Mouse (Mus musculus) lung, postnatal 0 days (tissue): ENCODE data around the gene Cdc25b. TPM values are rescaled to one million over a fixed set of nuclear protein-coding genes. Genes with fewer than 3 reads are reported as not detected.
A peak's percentile ranks its signal among the peaks of the same experiment; 100 is the strongest.

Source experiments
- ATAC-seq: fragments of 200-750 bp; cut with Nextera tagmentation; 2 replicates; pipeline ENCODE4 v1.8.0; 2017; ENCODE audit warnings: moderate library complexity
- DNase-seq: peaks from one replicate; pipeline ENCODE4 v3.0.0-alpha.2; 2016; ENCODE audit warnings: low spot score
- H3K27ac ChIP-seq: fragments of 300-500 bp; sonication (generic); 2 replicates; pipeline ENCODE4 v1.5.1; 2014; ENCODE audit warnings: antibody characterized with exemption, mild to moderate bottlenecking, low read length, mixed read lengths
- H3K27me3 ChIP-seq: fragments of 300-500 bp; sonication (generic); replicated peaks from 2 replicates; pipeline ENCODE4 v1.6.1; 2014; ENCODE audit warnings: low read length, mixed read lengths; ENCODE audit not compliant: insufficient read depth
- H3K36me3 ChIP-seq: fragments of 300-500 bp; sonication (generic); 2 replicates; pipeline ENCODE4 v1.6.1; 2014; ENCODE audit warnings: low read length, mixed read lengths; ENCODE audit not compliant: insufficient read depth
- H3K4me1 ChIP-seq: fragments of 300-500 bp; sonication (generic); 2 replicates; pipeline ENCODE4 v1.6.1; 2014; ENCODE audit warnings: antibody characterized with exemption, low read depth, low read length, mixed read lengths; ENCODE audit not compliant: insufficient read depth
- H3K4me2 ChIP-seq: fragments of 300-500 bp; sonication (generic); replicated peaks from 2 replicates; pipeline ENCODE4 v1.6.1; 2014; ENCODE audit warnings: low read depth, mild to moderate bottlenecking, low read length, moderate library complexity, mixed read lengths
- H3K4me3 ChIP-seq: fragments of 300-500 bp; sonication (generic); 2 replicates; pipeline ENCODE4 v1.5.1; 2014; ENCODE audit warnings: low read depth, low read length
- H3K9ac ChIP-seq: fragments of 300-500 bp; sonication (generic); replicated peaks from 2 replicates; pipeline ENCODE4 v1.6.1; 2014; ENCODE audit warnings: low read depth, mild to moderate bottlenecking
- H3K9me3 ChIP-seq: fragments of 300-500 bp; sonication (generic); 2 replicates; pipeline ENCODE4 v1.6.1; 2016; ENCODE audit warnings: low read length, mixed read lengths
- CTCF ChIP-seq: IDR thresholded peaks from 2 replicates; pipeline ENCODE4 v1.5.1; 2016; ENCODE audit warnings: antibody characterized with exemption, mild to moderate bottlenecking
- EP300 ChIP-seq: IDR thresholded peaks from 2 replicates; pipeline ENCODE4 v1.6.1; 2016; ENCODE audit warnings: antibody characterized with exemption, mild to moderate bottlenecking, control low read depth
- WGBS: fragments of 180-500 bp; shearing (Covaris S2); extraction: QIAGEN DNeasy Blood & Tissue Kit; methylation state at CpG from one replicate; pipeline ENCODE4 v1.1.7; 2014; 5-methylcytosine and 5-hydroxymethylcytosine counted together
- polyA plus RNA-seq: library from polyadenylated mRNA; unstranded; fragments of >200 nt; fragmentation: Nextera tagmentation; extraction: Ambion mirVana; gene quantifications from 2 replicates; pipeline ENCODE4 v1.2.1, GENCODE M21; 2015

Cdc25b gene
- polyA plus RNA-seq, 1 experiment from 2014 or later: 38.7 TPM

DNA sequence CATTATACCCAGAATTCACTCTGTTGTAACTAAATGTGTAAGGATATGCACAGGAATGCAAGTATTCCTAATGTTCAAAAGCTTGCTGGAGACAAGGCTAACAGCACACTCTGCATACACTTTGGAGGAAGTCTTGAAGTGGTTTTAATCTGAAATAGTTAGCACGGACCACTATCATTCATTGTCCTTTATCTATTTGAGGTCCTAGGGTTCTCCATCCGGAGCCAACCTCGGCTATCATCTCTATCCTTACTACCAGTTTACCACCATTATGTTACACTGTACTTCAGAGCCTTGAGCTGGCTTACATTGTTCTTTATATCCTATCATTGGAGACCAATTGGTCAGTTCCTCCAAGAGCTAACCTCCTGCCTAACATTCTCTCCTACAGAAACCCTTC is 40.5 kb downstream of the Cdc25b start:
- Histone ChIP-seq H3K4me2 (no peak overlapping the region), H3K4me3 (no peak overlapping the region), H3K36me3 (no peaks in the 10 kb centered on the region), H3K4me1 (no peaks in the 10 kb centered on the region), H3K27me3 (no peaks in the 10 kb centered on the region), H3K9ac (no peak overlapping the region), H3K9me3 (no peaks in the 10 kb centered on the region), H3K27ac (no peak overlapping the region)
- ATAC-seq: no peak
- WGBS: 81% methylated on average over 3 of the region's 3 CpGs
- no peak for DNase-seq
- TF ChIP-seq EP300 (no peak), CTCF (no peak)

DNA sequence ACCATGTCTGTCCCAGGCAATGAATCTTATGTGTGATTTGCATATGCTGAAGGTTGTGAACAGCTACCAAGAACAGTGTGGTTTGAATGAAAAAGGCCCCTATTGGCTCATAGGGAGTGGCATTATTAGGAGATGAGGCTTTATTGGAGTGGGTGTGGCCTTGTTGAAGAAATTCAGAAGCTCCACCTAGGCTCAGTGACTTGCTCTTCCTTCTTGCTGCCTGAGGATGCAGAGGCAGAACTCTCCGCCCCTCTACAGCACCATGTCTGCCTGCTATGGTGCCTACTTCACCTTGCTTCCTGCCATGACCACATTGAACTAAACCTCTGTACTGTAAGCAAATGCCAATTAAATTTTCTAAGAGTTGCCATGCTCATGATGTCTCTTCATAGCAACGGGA is 45.8 kb downstream of the Cdc25b start:
- H3K4me2 ChIP-seq: no peak overlapping the region
- H3K27ac ChIP-seq: no peak overlapping the region
- 83% methylated on average over 2 of the region's 2 CpGs for WGBS
- no peak for TF ChIP-seq CTCF
- TF ChIP-seq EP300: no peak
- H3K9ac ChIP-seq: no peak overlapping the region
- H3K27me3 ChIP-seq: no peaks in the 10 kb centered on the region
- no peak for ATAC-seq
- H3K9me3 ChIP-seq: no peaks in the 10 kb centered on the region
- no peak for DNase-seq
- H3K36me3 ChIP-seq: no peaks in the 10 kb centered on the region
- peaks cover 19% of the 10 kb centered on the region; the same call in 1 of the 2 replicates for H3K4me1 ChIP-seq
- H3K4me3 ChIP-seq: no peak overlapping the region

DNA sequence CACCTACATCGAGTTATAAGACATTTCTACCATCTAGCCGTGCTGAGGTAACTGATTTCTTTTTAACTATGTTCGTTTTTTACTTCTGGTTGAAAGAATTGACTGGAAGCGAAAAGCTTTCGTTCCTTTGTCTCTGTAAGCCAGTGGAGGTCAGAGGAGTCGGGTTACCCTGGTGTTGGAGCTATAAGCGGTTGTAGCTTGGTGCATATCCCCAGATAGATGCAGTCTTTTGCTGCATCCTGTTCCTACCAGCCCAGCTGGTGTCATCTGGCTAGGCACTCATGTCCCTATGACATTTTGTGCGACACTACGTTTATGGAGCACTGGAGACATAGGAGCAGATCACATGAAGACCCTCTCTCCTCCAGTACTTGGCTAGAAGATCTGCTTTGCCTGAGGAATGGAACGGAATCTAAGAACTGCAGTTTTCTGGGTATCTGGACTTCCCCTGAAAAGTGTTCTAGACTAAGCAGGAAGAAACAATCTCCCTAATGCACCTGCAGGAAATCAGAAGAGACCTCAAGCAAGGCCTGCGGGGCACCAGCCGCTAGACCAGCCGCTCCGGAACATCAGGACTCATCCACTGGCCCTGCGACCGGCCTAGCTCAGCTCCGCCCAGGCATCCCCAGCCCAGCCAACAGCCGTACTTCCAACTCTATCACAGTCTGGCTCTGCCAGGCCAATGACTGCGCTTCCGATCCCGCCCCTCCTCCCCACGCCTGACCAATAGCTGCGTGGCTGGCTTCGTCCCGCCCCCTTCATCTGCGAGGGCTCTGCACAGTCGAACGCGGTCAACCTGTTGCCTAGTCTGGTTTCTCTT is 46.8 kb downstream of the Cdc25b start, which contains the start of gene Mavs:
Gene Mavs, plus strand, starts transcription at position 757 of the 820 bp plus-strand sequence.
- peak; percentile 99 for DNase-seq
- H3K9me3 ChIP-seq: no peaks in the 10 kb centered on the region
- peak; percentile 100 for ATAC-seq
- peak within 1 kb of the TSS; percentile 78 for H3K4me2 ChIP-seq
- peak within 1 kb of the TSS; percentile 72 for H3K9ac ChIP-seq
- H3K27me3 ChIP-seq: no peaks in the 10 kb centered on the region
- H3K36me3 ChIP-seq: no peaks in the 10 kb centered on the region
- H3K4me1 ChIP-seq: peaks cover 19% of the 10 kb centered on the region; the same call in 1 of the 2 replicates
- peak within 1 kb of the TSS; percentile 82 for H3K27ac ChIP-seq
- H3K4me3 ChIP-seq: peak within 1 kb of the TSS; percentile 50
- TF ChIP-seq EP300: no peak
- TF ChIP-seq CTCF: no peak
- WGBS: 11% methylated on average over 29 of the region's 29 CpGs

GRCm38 (mm10) chr2:131234127-131234650 is 47.4 kb downstream of the Cdc25b start:
- no peaks in the 10 kb centered on the region for H3K36me3 ChIP-seq
- H3K4me2 ChIP-seq: peak overlapping the region; percentile 78
- H3K27ac ChIP-seq: peak overlapping the region; percentile 82
- peak overlapping the region; percentile 50 for H3K4me3 ChIP-seq
- TF ChIP-seq EP300 (no peak), CTCF (no peak)
- H3K4me1 ChIP-seq: peaks cover 19% of the 10 kb centered on the region; the same call in 1 of the 2 replicates
- DNase-seq (peak; percentile 21), ATAC-seq (peak; percentile 41)
- H3K9ac ChIP-seq: peak overlapping the region; percentile 72
- 6% methylated on average over 28 of the region's 28 CpGs for WGBS
- no peaks in the 10 kb centered on the region for H3K9me3 ChIP-seq
- H3K27me3 ChIP-seq: no peaks in the 10 kb centered on the region

DNA sequence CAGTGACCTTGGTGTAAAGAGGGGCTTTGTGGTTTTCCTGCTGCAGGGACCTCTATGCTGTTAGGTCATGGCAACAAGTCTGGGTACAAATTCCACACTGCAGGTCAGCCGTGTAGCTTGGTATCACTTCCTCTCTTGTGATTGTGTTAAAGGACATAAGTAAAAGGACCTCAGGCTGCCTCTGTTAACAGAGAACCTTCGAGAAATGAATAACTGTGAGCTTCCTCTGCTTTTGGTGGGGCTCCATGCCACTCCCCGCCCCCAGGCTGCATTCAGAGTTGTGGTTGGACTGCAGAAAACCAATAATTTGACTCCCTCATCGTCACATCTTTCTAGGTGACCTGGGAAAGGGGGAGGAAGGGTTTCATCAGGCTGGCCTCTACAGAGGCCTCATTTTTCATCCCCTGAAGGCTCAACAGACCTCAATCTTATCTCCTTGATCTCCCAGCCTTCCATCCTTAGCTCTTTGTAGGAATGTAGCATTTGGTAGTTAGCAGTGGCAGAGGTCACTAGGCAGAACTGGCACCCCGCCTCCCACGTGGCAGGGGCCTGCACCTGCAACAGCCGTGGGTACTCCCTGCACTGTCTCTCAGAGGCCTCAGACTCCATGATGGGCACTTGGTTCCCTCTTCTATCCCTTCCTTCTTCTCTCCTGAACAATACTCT is 48.4 kb downstream of the Cdc25b start:
- ATAC-seq (no peak), DNase-seq (peak; percentile 19)
- TF ChIP-seq CTCF: no peak
- no peak for TF ChIP-seq EP300
- Histone ChIP-seq H3K9me3 (no peaks in the 10 kb centered on the region), H3K36me3 (no peaks in the 10 kb centered on the region), H3K4me1 (peaks cover 19% of the 10 kb centered on the region; the same call in 1 of the 2 replicates), H3K9ac (peak overlapping the region; percentile 72; the same call in 1 of the 2 replicates), H3K27ac (no peak overlapping the region), H3K4me3 (0 out of 2 replicates have a peak overlapping the region, but pooled peaks have one; percentile 50), H3K4me2 (peak overlapping the region; percentile 78), H3K27me3 (no peaks in the 10 kb centered on the region)
- WGBS: 53% methylated on average over 7 of the region's 7 CpGs

DNA sequence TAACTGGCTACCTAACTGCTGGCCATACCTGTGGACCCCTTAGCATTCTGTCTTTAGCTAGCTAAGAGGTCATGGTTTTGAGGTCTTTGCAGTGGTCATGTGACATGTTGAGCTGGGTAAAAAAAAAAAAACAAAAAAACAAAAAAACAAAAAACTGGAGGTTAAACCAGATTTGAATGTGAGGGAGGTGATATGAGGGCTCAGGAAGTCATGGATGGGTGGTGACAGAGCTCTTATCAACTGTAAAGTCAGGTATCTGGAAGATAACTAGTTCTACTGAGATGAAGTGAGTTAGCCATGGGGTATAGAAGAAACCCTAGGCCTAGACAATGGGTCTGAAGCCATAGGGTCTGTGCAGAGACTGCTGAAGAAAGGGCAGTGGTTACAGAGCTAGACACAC is 55.4 kb downstream of the Cdc25b start:
- no peaks in the 10 kb centered on the region for H3K9me3 ChIP-seq
- no peaks in the 10 kb centered on the region for H3K27me3 ChIP-seq
- ATAC-seq (no peak), DNase-seq (no peak)
- no peak overlapping the region for H3K4me2 ChIP-seq
- peaks cover 42% of the 10 kb centered on the region for H3K36me3 ChIP-seq
- TF ChIP-seq EP300 (no peak), CTCF (no peak)
- no peaks in the 10 kb centered on the region for H3K4me1 ChIP-seq
- H3K9ac ChIP-seq: no peak overlapping the region
- no peak overlapping the region for H3K4me3 ChIP-seq
- no peak overlapping the region for H3K27ac ChIP-seq
